Mouse (Mus musculus) testis, adult 2 months (tissue): ENCODE results near the gene Gm4707.

ENCODE experiments used
- CTCF ChIP-seq: fragments of 200-500 bp; IDR thresholded peaks from 2 replicates; pipeline ENCODE4 v1.5.1; 2012; ENCODE audit warnings: low read depth, mild to moderate bottlenecking, inconsistent platforms, low read length, moderate library complexity; ENCODE audit not compliant: control insufficient read depth, insufficient read depth, insufficient replicate concordance
- POLR2A ChIP-seq: fragments of 200-500 bp; IDR thresholded peaks from 2 replicates; pipeline ENCODE4 v1.6.1; 2012; ENCODE audit warnings: low read depth, mild to moderate bottlenecking, inconsistent platforms, low read length, moderate library complexity; ENCODE audit not compliant: control insufficient read depth

DNA sequence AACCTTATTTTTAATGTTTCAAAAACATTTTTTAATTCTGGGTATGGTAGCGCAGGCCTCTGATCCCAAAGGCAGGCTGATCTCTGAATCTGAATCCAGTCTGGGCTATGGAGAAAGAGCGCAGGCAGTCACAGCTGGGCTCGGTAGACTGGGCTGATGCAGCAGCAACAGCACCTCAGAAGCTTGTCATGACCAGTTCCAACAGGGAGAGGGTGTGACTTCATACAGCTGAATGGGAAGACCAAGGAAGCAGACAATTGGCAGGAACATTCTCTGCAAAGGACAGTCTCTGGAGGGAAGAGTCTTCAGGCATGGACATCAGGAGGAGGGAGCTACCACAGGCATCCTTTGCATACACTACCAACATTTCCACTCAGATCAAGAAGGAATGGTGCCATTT lies 15.6 kb downstream of the Gm4707 start:
- TF ChIP-seq CTCF: no peak
- TF ChIP-seq POLR2A: no peak
